Mouse (Mus musculus) neural tube, embryonic 11.5 days (tissue): ENCODE results near the gene Scgn. TPM values are rescaled to one million over a fixed set of nuclear protein-coding genes. Genes with fewer than 3 reads are reported as not detected.

Source experiments
- ATAC-seq: fragments of 200-750 bp; cut with Nextera tagmentation; 2 replicates; pipeline ENCODE4 v1.8.0; 2017; ENCODE audit warnings: moderate number of reproducible peaks, mild to moderate bottlenecking, moderate TSS enrichment, moderate library complexity; ENCODE audit not compliant: insufficient read depth, low FRiP score, low TSS enrichment
- DNase-seq: peaks from one replicate; pipeline ENCODE4 v3.0.0-alpha.2; 2015; ENCODE audit warnings: low spot score
- H3K27ac ChIP-seq: fragments of 300-500 bp; sonication (generic); 2 replicates; pipeline ENCODE4 v1.5.1; 2014; ENCODE audit warnings: low read depth, mild to moderate bottlenecking, low read length
- H3K27me3 ChIP-seq: fragments of 300-500 bp; sonication (generic); 2 replicates; pipeline ENCODE4 v1.6.1; 2014; ENCODE audit warnings: mild to moderate bottlenecking, low read length, mixed read lengths; ENCODE audit not compliant: control insufficient read depth, insufficient read depth
- H3K36me3 ChIP-seq: fragments of 300-500 bp; sonication (generic); 2 replicates; pipeline ENCODE4 v1.6.1; 2014; ENCODE audit warnings: mild to moderate bottlenecking, low read length, moderate library complexity, mixed read lengths; ENCODE audit not compliant: control insufficient read depth, insufficient read depth
- H3K4me1 ChIP-seq: fragments of 300-500 bp; sonication (generic); 2 replicates; pipeline ENCODE4 v1.6.1; 2014; ENCODE audit warnings: low read length, mixed read lengths; ENCODE audit not compliant: control insufficient read depth, insufficient read depth
- H3K4me2 ChIP-seq: fragments of 300-500 bp; sonication (generic); 2 replicates; pipeline ENCODE4 v1.6.1; 2014; ENCODE audit warnings: low read depth, mild to moderate bottlenecking, moderate library complexity
- H3K4me3 ChIP-seq: fragments of 300-500 bp; sonication (generic); 2 replicates; pipeline ENCODE4 v1.5.1; 2014; ENCODE audit warnings: low read depth, low read length
- H3K9ac ChIP-seq: fragments of 300-500 bp; sonication (generic); 2 replicates; pipeline ENCODE4 v1.6.1; 2014; ENCODE audit warnings: mild to moderate bottlenecking, low read length
- H3K9me3 ChIP-seq: fragments of 300-500 bp; sonication (generic); 2 replicates; pipeline ENCODE4 v1.6.1; 2016; ENCODE audit warnings: low read length; ENCODE audit not compliant: control insufficient read depth
- WGBS: fragments of 180-500 bp; shearing (Covaris S2); extraction: QIAGEN DNeasy Blood & Tissue Kit; methylation state at CpG from one replicate; pipeline ENCODE4 v1.1.7; 2014; 5-methylcytosine and 5-hydroxymethylcytosine counted together
- polyA plus RNA-seq: library from polyadenylated mRNA; unstranded; fragments of >200 nt; fragmentation: Nextera tagmentation; extraction: Ambion mirVana; gene quantifications from 2 replicates; pipeline ENCODE4 v1.2.1, GENCODE M21; 2014

Gene Scgn
- polyA plus RNA-seq, 1 experiment from 2014 or later, result 0.73 TPM

- H3K27ac ChIP-seq, result no peak overlapping the region
- no peaks in the 10 kb centered on the region for H3K9me3 ChIP-seq
- H3K9ac ChIP-seq, result no peak overlapping the region
- no peaks in the 10 kb centered on the region for H3K36me3 ChIP-seq
- no peak for DNase-seq
- peaks cover 3% of the 10 kb centered on the region; the same call in 1 of the 2 replicates for H3K27me3 ChIP-seq
- no peak overlapping the region for H3K4me3 ChIP-seq
- no peaks in the 10 kb centered on the region for H3K4me1 ChIP-seq
- ATAC-seq, result no peak
- H3K4me2 ChIP-seq, result no peak overlapping the region
- 94% methylated on average over 2 of the region's 2 CpGs for WGBS
These were observed 7.8 kb upstream of the Scgn start for GRCm38 (mm10) chr13:23998826-23999225.

DNA sequence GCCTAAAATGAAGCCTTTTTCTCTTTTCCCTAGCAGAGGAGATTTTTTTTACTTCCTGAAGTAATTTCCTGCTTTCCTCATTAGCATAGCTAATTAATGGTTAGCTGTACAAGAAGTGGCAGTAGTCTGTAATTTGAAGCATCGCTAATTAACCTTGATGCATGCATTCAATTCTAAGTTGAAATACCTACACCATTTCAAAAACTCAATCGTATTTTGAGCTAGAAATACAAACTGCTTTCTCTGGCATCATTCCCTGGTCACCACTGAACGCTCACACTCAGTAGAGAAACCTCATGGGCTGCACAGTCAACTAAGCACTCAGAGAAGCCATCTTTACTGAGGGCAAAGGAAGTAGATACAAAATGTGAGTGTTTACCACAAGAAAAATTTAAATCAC lies 3.7 kb upstream of the Scgn start:
- Histone ChIP-seq H3K36me3 (no peaks in the 10 kb centered on the region), H3K4me1 (peaks cover 3% of the 10 kb centered on the region; the same call in 1 of the 2 replicates), H3K27me3 (peaks cover 12% of the 10 kb centered on the region), H3K9me3 (no peaks in the 10 kb centered on the region), H3K4me3 (no peak overlapping the region), H3K4me2 (no peak overlapping the region), H3K27ac (no peak overlapping the region), H3K9ac (no peak overlapping the region)
- DNase-seq, result no peak
- 72% methylated on average over 3 of the region's 3 CpGs for WGBS
- ATAC-seq, result no peak

- no peak overlapping the region for H3K4me2 ChIP-seq
- WGBS, result 16% methylated on average over 9 of the region's 9 CpGs
- no peak overlapping the region for H3K4me3 ChIP-seq
- peaks cover 3% of the 10 kb centered on the region; the same call in 1 of the 2 replicates for H3K4me1 ChIP-seq
- no peak for ATAC-seq
- peaks cover 12% of the 10 kb centered on the region for H3K27me3 ChIP-seq
- H3K36me3 ChIP-seq, result no peaks in the 10 kb centered on the region
- H3K9ac ChIP-seq, result no peak overlapping the region
- no peaks in the 10 kb centered on the region for H3K9me3 ChIP-seq
- DNase-seq, result no peak
- H3K27ac ChIP-seq, result no peak overlapping the region
These were observed 3.0 kb upstream of the Scgn start for GRCm38 (mm10) chr13:23994024-23994423.

DNA sequence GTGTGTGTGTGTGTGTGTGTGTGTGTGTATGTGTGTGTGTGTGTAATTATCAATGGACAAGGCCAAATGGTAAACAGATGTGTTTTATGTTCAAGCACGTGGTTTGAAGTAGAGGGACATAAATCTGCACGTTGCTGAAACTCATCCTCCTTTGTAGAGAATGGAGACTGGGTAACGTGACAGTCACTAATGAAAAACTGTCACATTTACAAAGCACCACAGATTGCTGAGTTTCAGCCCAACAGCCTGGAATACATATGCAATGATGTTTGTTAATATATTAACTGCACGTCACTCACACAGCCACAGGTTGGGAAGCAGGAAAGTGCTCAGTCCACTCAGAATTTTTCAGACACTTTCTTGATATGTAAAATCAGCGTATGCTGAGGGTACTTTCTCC lies 563 bp downstream of the Scgn start:
- Histone ChIP-seq H3K36me3 (no peaks in the 10 kb centered on the region), H3K27me3 (peaks cover 12% of the 10 kb centered on the region), H3K4me2 (peak overlapping the region; percentile 36), H3K27ac (no peak overlapping the region), H3K4me3 (no peak overlapping the region), H3K4me1 (peaks cover 3% of the 10 kb centered on the region; the same call in 1 of the 2 replicates), H3K9ac (no peak overlapping the region), H3K9me3 (no peaks in the 10 kb centered on the region)
- no peak for ATAC-seq
- 34% methylated on average over 5 of the region's 5 CpGs for WGBS
- DNase-seq, result no peak

DNA sequence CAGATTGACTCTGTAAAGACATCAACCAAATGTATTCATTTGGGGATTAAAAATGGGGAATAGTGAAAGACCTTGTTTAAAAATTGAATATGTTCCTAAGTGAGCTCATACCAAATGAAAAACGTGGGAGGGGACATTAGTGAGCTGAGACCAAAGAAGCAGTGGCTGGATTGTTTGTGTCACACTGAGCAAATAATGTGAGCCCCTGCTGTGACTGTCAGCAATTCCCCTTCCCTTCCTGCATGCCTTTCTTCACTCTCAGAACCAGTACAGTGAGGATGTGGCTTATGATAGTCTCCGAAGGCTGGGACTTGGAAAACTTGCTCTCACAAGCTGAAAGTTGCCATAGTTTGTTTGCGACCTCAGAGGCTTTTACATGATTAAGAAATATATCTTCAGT lies 5.9 kb downstream of the Scgn start:
- no peak overlapping the region for H3K4me3 ChIP-seq
- DNase-seq, result no peak
- H3K27me3 ChIP-seq, result no peaks in the 10 kb centered on the region
- H3K9ac ChIP-seq, result no peak overlapping the region
- no peak overlapping the region for H3K4me2 ChIP-seq
- no peak overlapping the region for H3K27ac ChIP-seq
- ATAC-seq, result no peak
- no peaks in the 10 kb centered on the region for H3K4me1 ChIP-seq
- H3K36me3 ChIP-seq, result no peaks in the 10 kb centered on the region
- no peaks in the 10 kb centered on the region for H3K9me3 ChIP-seq
- 39% methylated on average over 3 of the region's 3 CpGs for WGBS

- H3K36me3 ChIP-seq, result no peaks in the 10 kb centered on the region
- no peak overlapping the region for H3K27ac ChIP-seq
- no peak for DNase-seq
- no peaks in the 10 kb centered on the region for H3K9me3 ChIP-seq
- H3K4me1 ChIP-seq, result no peaks in the 10 kb centered on the region
- 81% methylated on average over 5 of the region's 5 CpGs for WGBS
- H3K4me3 ChIP-seq, result no peak overlapping the region
- no peaks in the 10 kb centered on the region for H3K27me3 ChIP-seq
- H3K4me2 ChIP-seq, result no peak overlapping the region
- ATAC-seq, result no peak
- no peak overlapping the region for H3K9ac ChIP-seq
These were observed 18.7 kb downstream of the Scgn start for GRCm38 (mm10) chr13:23972271-23972670.

DNA sequence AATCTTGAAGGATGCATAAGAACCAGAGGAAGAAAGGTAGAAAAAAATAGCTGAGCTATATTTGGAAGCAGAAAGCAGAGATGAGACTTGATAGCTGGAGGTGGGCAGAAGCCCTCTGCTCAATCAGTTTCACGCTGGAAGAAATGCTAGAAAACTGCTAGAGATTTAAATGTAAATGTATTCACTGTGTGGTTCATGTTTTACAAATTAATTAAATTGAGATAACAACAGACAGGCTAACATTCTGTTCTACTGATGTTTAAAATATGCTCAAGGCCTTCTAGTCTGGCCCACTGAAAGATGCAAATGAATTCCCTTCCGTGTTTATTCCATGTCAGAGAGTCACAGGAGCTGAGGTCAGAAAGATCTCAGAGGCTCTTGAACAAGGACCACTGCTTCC lies 19.1 kb downstream of the Scgn start:
- Histone ChIP-seq H3K9me3 (no peaks in the 10 kb centered on the region), H3K4me3 (no peak overlapping the region), H3K4me1 (no peaks in the 10 kb centered on the region), H3K9ac (no peak overlapping the region), H3K4me2 (no peak overlapping the region), H3K36me3 (no peaks in the 10 kb centered on the region), H3K27me3 (no peaks in the 10 kb centered on the region), H3K27ac (no peak overlapping the region)
- WGBS, result 76% methylated on average over 2 of the region's 2 CpGs
- DNase-seq (no peak), ATAC-seq (no peak)

GRCm38 (mm10) chr13:23964909-23965308 lies 26.1 kb downstream of the Scgn start:
- Histone ChIP-seq H3K4me2 (no peak overlapping the region), H3K9ac (no peak overlapping the region), H3K36me3 (no peaks in the 10 kb centered on the region), H3K27me3 (no peaks in the 10 kb centered on the region), H3K4me3 (no peak overlapping the region), H3K9me3 (no peaks in the 10 kb centered on the region), H3K4me1 (no peaks in the 10 kb centered on the region), H3K27ac (no peak overlapping the region)
- no peak for ATAC-seq
- no peak for DNase-seq
- 92% methylated on average over 2 of the region's 2 CpGs for WGBS

- no peak overlapping the region for H3K4me2 ChIP-seq
- H3K4me3 ChIP-seq, result no peak overlapping the region
- no peaks in the 10 kb centered on the region for H3K27me3 ChIP-seq
- DNase-seq, result no peak
- H3K36me3 ChIP-seq, result no peaks in the 10 kb centered on the region
- H3K27ac ChIP-seq, result no peak overlapping the region
- no peaks in the 10 kb centered on the region for H3K9me3 ChIP-seq
- H3K4me1 ChIP-seq, result no peaks in the 10 kb centered on the region
- no peak overlapping the region for H3K9ac ChIP-seq
- 42% methylated on average over 2 of the region's 2 CpGs for WGBS
- ATAC-seq, result no peak
These were observed 31.2 kb downstream of the Scgn start for GRCm38 (mm10) chr13:23959776-23960175.
